Mouse (Mus musculus): ENCODE measurements around the gene Dnajc16. TPM values are rescaled to one million over a fixed set of nuclear protein-coding genes. Genes with fewer than 3 reads are reported as not detected.
A peak's percentile ranks its signal among the peaks of the same experiment; 100 is the strongest.

Gene Dnajc16
- polyA plus RNA-seq, 1 experiment from 2014 or later: 3.7 TPM

DNA sequence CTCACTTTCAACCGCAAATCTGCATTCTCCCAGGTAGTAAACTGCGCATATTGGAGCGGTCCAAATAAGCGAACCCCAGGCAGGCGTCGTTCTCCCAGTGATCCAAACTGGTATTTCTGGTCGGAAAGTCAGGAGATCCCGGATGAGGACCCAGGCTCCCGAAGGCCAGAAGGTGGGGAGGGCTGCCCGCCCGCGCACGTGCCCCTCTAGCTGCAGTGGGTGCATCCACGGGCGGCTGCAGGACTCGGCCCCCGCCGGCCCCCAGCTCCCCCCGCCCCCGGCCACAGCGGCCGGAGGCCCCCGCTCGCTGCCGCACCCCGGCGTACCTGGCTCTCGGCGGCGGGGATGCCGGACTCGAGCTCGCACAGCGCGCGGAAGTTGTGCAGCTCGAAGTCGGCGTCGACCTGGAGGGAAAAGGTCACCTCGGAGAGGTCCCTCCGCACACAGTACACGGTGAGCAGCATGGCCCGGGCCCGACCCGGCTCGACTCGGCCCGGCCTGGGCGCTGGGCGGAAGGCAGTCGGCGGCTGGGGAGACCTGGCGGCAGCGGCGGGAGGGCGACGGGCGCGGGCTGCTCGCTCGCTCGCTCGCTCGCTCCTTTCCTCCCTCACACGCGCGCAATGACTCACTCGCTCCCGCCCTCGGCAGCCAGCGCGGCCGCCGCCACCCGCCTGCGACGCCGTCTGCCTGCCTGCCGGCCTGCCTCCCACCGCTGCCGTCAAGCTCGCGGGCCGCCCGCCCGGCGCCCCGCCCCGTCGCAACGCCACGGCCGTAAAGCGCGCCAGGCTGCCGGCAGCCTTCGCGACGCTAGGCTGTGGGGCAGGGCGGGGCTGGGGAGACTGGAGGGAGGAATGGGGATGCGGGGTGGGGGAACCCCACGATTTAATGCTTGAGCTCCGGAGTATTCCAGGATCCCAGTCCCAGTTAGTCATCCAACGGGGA is 67.7 kb downstream of the Dnajc16 start, which contains the start of gene Ddi2:
Gene Ddi2 (minus strand): TSS at position 689 of the 942 bp plus-strand sequence.
- ATAC-seq: peak; percentile 88
- Histone ChIP-seq H3K4me3 (ENCODE audit: low read depth, low read length) (peak within 1 kb of the TSS; percentile 96), H3K27ac (ENCODE audit: low read length) (peak within 1 kb of the TSS; percentile 98), H3K9me3 (ENCODE audit: low read length) (no peaks in the 10 kb centered on the region), H3K9ac (replicated peaks; ENCODE audit: low read depth) (peak within 1 kb of the TSS; percentile 89), H3K4me2 (replicated peaks; ENCODE audit: low read depth, low read length) (peak within 1 kb of the TSS; percentile 83), H3K4me1 (ENCODE audit: insufficient read depth, low read depth, low read length) (peaks cover 8% of the 10 kb centered on the region; the same call in 1 of the 2 replicates), H3K36me3 (ENCODE audit: insufficient read depth, low read length) (no peaks in the 10 kb centered on the region), H3K27me3 (replicated peaks; ENCODE audit: insufficient read depth, low read length) (no peaks in the 10 kb centered on the region)
- no peak for TF ChIP-seq CTCF (IDR thresholded peaks at IDR 0.05)
- no peak for TF ChIP-seq EP300 (IDR thresholded peaks at IDR 0.05)
- under 1% methylated on average over 71 of the region's 105 CpGs for WGBS
- peak; percentile 97 for DNase-seq (ENCODE audit: low spot score)

DNA sequence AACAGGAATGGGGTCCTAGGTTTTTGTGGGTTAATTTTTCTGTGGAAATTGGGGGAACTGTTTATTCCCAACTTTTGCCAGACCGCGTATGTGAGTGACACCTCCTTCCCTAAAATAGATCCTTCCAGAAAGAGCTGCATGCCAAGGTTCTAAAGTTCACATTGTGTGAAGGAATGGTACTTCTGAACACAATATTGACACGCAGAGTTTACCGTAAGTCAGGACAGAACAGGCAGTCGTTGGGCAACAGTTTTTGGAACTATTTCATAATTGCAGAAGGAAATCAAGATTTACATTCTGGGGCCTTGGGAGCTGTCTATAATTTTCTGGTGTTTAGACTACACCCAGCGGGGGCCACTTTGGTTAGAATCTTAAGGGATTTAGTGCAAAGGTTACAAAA is 68.8 kb downstream of the Dnajc16 start:
- peak overlapping the region; percentile 96 for H3K4me3 ChIP-seq (ENCODE audit: low read depth, low read length)
- H3K9ac ChIP-seq (replicated peaks; ENCODE audit: low read depth): peak overlapping the region; percentile 89; the same call in 1 of the 2 replicates
- peak; percentile 91 for DNase-seq (ENCODE audit: low spot score)
- peak; percentile 85 for TF ChIP-seq EP300 (IDR thresholded peaks at IDR 0.05)
- no peak for TF ChIP-seq CTCF (IDR thresholded peaks at IDR 0.05)
- ATAC-seq: peak; percentile 20
- H3K4me1 ChIP-seq (ENCODE audit: insufficient read depth, low read depth, low read length): peaks cover 8% of the 10 kb centered on the region; the same call in 1 of the 2 replicates
- H3K36me3 ChIP-seq (ENCODE audit: insufficient read depth, low read length): 0 out of 2 replicates have a peak, but pooled peaks cover 2% of the 10 kb centered on the region
- peak overlapping the region; percentile 83 for H3K4me2 ChIP-seq (replicated peaks; ENCODE audit: low read depth, low read length)
- no peaks in the 10 kb centered on the region for H3K27me3 ChIP-seq (replicated peaks; ENCODE audit: insufficient read depth, low read length)
- no peaks in the 10 kb centered on the region for H3K9me3 ChIP-seq (ENCODE audit: low read length)
- 7% methylated on average over 6 of the region's 6 CpGs for WGBS
- peak overlapping the region; percentile 98 for H3K27ac ChIP-seq (ENCODE audit: low read length)

GRCm38 (mm10) chr4:141720761-141721523 is 69.8 kb downstream of the Dnajc16 start:
- peak overlapping the region; percentile 78 for H3K27ac ChIP-seq (ENCODE audit: low read length)
- ATAC-seq: peak; percentile 16; the same call in 1 of the 2 replicates

GRCm38 (mm10) chr4:141719304-141719703 is 71.4 kb downstream of the Dnajc16 start:
- Histone ChIP-seq H3K36me3 (ENCODE audit: insufficient read depth, low read length) (0 out of 2 replicates have a peak, but pooled peaks cover 4% of the 10 kb centered on the region), H3K27ac (ENCODE audit: low read length) (no peak overlapping the region), H3K27me3 (replicated peaks; ENCODE audit: insufficient read depth, low read length) (no peaks in the 10 kb centered on the region), H3K4me1 (ENCODE audit: insufficient read depth, low read depth, low read length) (peaks cover 8% of the 10 kb centered on the region; the same call in 1 of the 2 replicates), H3K4me2 (replicated peaks; ENCODE audit: low read depth, low read length) (no peak overlapping the region), H3K9ac (replicated peaks; ENCODE audit: low read depth) (no peak overlapping the region), H3K9me3 (ENCODE audit: low read length) (no peaks in the 10 kb centered on the region), H3K4me3 (ENCODE audit: low read depth, low read length) (no peak overlapping the region)
- 95% methylated on average over 1 of the region's 1 CpGs for WGBS
- TF ChIP-seq EP300 (IDR thresholded peaks at IDR 0.05): no peak
- no peak for TF ChIP-seq CTCF (IDR thresholded peaks at IDR 0.05)
- ATAC-seq (no peak), DNase-seq (ENCODE audit: low spot score) (no peak)

More at GRCm38 (mm10) chr4:141720761-141721523, 69.8 kb downstream of the Dnajc16 start:
- DNase-seq (ENCODE audit: low spot score): peak; percentile 67
- Histone ChIP-seq H3K4me1 (ENCODE audit: insufficient read depth, low read depth, low read length) (peaks cover 8% of the 10 kb centered on the region; the same call in 1 of the 2 replicates), H3K4me3 (ENCODE audit: low read depth, low read length) (peak overlapping the region; percentile 96), H3K4me2 (replicated peaks; ENCODE audit: low read depth, low read length) (peak overlapping the region; percentile 83), H3K27me3 (replicated peaks; ENCODE audit: insufficient read depth, low read length) (no peaks in the 10 kb centered on the region), H3K36me3 (ENCODE audit: insufficient read depth, low read length) (0 out of 2 replicates have a peak, but pooled peaks cover 4% of the 10 kb centered on the region), H3K9me3 (ENCODE audit: low read length) (no peaks in the 10 kb centered on the region), H3K9ac (replicated peaks; ENCODE audit: low read depth) (no peak overlapping the region)
- 20% methylated on average over 6 of the region's 6 CpGs for WGBS
- TF ChIP-seq CTCF (IDR thresholded peaks at IDR 0.05): no peak
- peak; percentile 75 for TF ChIP-seq EP300 (IDR thresholded peaks at IDR 0.05)

DNA sequence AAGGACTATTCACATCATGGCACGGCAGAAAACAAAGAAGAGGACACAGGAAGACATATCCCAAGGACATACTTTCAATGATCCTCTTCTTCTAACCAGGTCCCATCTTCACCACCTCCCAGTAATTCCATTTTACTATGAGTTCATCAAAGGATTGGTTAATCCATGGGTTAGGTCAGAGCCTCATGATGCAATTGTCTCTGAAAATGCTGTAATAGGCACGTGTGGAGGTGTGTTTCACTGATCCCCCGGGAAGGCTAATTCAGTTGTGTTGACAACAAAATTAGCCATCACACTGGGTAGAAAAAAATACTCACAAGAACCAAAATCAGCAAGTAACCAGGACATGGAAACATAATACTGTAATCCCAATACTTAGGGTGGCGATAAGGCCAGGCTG is 73.1 kb downstream of the Dnajc16 start:
- Histone ChIP-seq H3K27ac (ENCODE audit: low read length) (no peak overlapping the region), H3K4me3 (ENCODE audit: low read depth, low read length) (no peak overlapping the region), H3K4me1 (ENCODE audit: insufficient read depth, low read depth, low read length) (peaks cover 8% of the 10 kb centered on the region; the same call in 1 of the 2 replicates), H3K9ac (replicated peaks; ENCODE audit: low read depth) (no peak overlapping the region), H3K9me3 (ENCODE audit: low read length) (no peaks in the 10 kb centered on the region), H3K4me2 (replicated peaks; ENCODE audit: low read depth, low read length) (no peak overlapping the region), H3K27me3 (replicated peaks; ENCODE audit: insufficient read depth, low read length) (no peaks in the 10 kb centered on the region), H3K36me3 (ENCODE audit: insufficient read depth, low read length) (0 out of 2 replicates have a peak, but pooled peaks cover 4% of the 10 kb centered on the region)
- DNase-seq (ENCODE audit: low spot score) (no peak), ATAC-seq (no peak)
- 80% methylated on average over 4 of the region's 4 CpGs for WGBS
- TF ChIP-seq EP300 (IDR thresholded peaks at IDR 0.05): no peak
- TF ChIP-seq CTCF (IDR thresholded peaks at IDR 0.05): no peak
